Mouse (Mus musculus) thymus, adult 2 months (tissue): ENCODE measurements at regions not wholly inside any gene's neighbourhood (a gene's known extent, or its start where the extent isn't known, plus 50 kb on each side); places are given as distances from the start of the nearest gene placed in this dataset.

ENCODE experiments used
- DNase-seq: peaks from one replicate; pipeline ENCODE4 v3.0.0; 2021
- H3K27ac ChIP-seq: fragments of 200-500 bp; 2 replicates; pipeline ENCODE4 v1.5.1; 2012; ENCODE audit warnings: low read length, control low read depth; ENCODE audit not compliant: control insufficient read depth, insufficient read depth
- H3K27me3 ChIP-seq: fragments of 200-500 bp; 2 replicates; pipeline ENCODE4 v1.6.1; 2012; ENCODE audit warnings: mild to moderate bottlenecking, low read length, moderate library complexity, mixed read lengths; ENCODE audit not compliant: control insufficient read depth, insufficient read depth
- H3K36me3 ChIP-seq: fragments of 200-500 bp; 2 replicates; pipeline ENCODE4 v1.6.1; 2012; ENCODE audit warnings: mild to moderate bottlenecking, low read length, moderate library complexity; ENCODE audit not compliant: control insufficient read depth, insufficient read depth
- H3K4me1 ChIP-seq: fragments of 200-500 bp; replicated peaks from 2 replicates; pipeline ENCODE4 v1.6.1; 2012; ENCODE audit warnings: low read length; ENCODE audit not compliant: control insufficient read depth, insufficient read depth
- H3K4me3 ChIP-seq: fragments of 200-500 bp; 2 replicates; pipeline ENCODE4 v1.5.1; 2012; ENCODE audit warnings: mild to moderate bottlenecking, low read length, control low read depth, moderate library complexity; ENCODE audit not compliant: control insufficient read depth, insufficient read depth
- CTCF ChIP-seq: fragments of 200-500 bp; IDR thresholded peaks from 2 replicates; pipeline ENCODE4 v1.5.1; 2012; ENCODE audit warnings: mild to moderate bottlenecking, control low read depth, low read length, moderate library complexity, borderline replicate concordance; ENCODE audit not compliant: control insufficient read depth, poor library complexity, insufficient read depth; ENCODE audit errors: extremely low read depth
- POLR2A ChIP-seq: fragments of 200-500 bp; IDR thresholded peaks from 2 replicates; pipeline ENCODE4 v1.6.1; 2012; ENCODE audit warnings: mild to moderate bottlenecking, low read length, control low read depth, moderate library complexity; ENCODE audit not compliant: control insufficient read depth, poor library complexity, insufficient read depth; ENCODE audit errors: extremely low read depth
- WGBS: fragments of 180-500 bp; shearing (Covaris S2); methylation state at CpG from one replicate; pipeline ENCODE4 v1.1.7; 2018; 5-methylcytosine and 5-hydroxymethylcytosine counted together

DNA sequence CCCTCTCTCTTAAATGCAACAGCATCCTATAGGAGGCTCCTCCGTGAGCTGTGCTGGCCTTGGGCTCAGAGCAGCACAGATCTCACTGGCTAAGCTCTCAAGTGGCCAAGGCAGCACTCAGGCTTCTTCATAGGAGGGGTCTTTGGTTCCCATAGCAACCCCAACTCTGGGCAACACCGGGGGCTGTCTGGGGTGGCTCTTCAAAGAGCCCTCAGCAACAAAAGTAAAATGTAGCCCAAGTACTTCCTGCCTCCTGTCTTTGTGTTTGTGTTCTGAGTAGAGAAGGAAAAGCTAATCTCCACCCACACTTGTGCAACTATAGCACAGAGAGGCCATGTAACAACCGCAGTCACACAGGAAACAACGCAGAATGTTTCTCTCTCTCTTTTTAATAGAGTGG lies 322.2 kb upstream of the Tbx3 start:
- Histone ChIP-seq H3K27ac (peak overlapping the region; percentile 66), H3K36me3 (no peaks in the 10 kb centered on the region), H3K4me1 (peaks cover 15% of the 10 kb centered on the region), H3K4me3 (no peak overlapping the region), H3K27me3 (no peaks in the 10 kb centered on the region)
- TF ChIP-seq POLR2A (no peak), CTCF (no peak)
- WGBS = 21% methylated on average over 4 of the region's 4 CpGs
- peak; percentile 45 for DNase-seq

DNA sequence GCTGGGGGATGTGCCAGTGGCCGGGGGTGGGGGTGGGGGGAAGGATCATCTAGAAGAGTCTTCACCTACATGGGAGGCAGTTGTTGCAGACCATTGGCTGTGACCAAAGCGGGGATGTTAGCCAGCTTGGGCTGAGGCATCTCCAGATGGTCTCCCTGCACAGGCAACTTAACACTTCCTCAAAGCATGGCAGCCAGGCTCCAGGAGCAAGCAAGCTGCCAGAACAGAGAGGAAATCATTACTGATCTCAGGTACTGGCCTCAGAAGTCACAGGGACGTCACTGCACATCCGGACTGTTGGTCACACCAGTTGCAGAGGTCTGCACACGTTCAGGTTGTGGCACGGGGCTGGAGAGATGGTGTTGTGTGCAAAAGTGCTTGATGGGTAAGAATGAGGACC lies 321.1 kb upstream of the Tbx3 start:
- 46% methylated on average over 6 of the region's 6 CpGs for WGBS
- no peaks in the 10 kb centered on the region for H3K36me3 ChIP-seq
- H3K27ac ChIP-seq = no peak overlapping the region
- peak; percentile 15 for DNase-seq
- H3K27me3 ChIP-seq = no peaks in the 10 kb centered on the region
- no peak for TF ChIP-seq CTCF
- TF ChIP-seq POLR2A = no peak
- no peak overlapping the region for H3K4me3 ChIP-seq
- peaks cover 15% of the 10 kb centered on the region for H3K4me1 ChIP-seq

DNA sequence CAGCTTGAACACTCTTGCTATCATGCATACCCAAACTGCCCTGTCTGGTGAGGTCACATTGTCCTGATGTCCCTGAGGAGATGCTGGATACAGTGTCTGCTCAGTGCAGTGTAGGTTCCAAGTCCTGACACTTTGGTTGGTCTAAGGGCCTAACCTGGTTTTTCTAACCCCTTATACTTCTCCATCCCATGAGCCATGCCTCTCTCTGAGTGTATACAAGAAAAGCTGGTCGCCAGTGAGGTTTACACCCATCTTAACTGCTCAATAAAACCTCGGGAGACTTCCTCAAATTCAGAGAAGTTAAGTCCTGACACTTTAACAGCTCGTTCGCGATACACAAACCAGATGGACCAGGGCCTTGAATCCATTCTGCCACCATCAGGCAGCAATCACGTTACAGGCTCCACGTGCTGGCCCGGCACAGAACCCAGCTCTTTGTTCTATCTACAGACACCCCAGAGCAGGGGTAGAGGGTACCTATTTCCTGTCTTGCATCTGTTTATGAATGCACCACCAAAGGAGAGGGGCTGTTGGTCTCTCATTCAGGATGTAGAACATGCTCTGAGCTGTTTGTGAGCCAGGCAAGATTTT lies 320.0 kb upstream of the Tbx3 start:
- no peak for DNase-seq
- Histone ChIP-seq H3K27ac (no peak overlapping the region), H3K4me1 (peaks cover 15% of the 10 kb centered on the region), H3K36me3 (no peaks in the 10 kb centered on the region), H3K27me3 (no peaks in the 10 kb centered on the region), H3K4me3 (no peak overlapping the region)
- WGBS = 19% methylated on average over 8 of the region's 8 CpGs
- no peak for TF ChIP-seq POLR2A
- TF ChIP-seq CTCF = no peak

DNA sequence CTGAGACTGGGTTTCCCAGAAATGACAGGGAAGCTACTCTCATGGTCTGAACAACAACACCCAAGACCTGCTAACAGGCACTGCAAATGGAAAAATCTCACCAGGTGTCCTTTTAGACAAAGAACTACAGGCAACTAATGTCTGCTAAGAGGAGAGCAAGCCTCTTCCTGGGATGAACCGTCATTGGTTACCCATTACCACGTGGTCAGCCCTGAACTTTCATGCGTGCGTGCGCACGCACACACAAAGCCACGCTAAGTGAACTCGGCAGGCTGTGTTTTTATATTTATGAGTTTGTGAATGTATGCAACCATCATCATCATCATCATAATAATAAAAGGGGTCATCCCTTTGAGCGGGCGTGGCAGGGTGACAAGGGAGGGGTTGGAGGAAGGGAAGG lies 315.0 kb upstream of the Tbx3 start:
- WGBS = 94% methylated on average over 10 of the region's 10 CpGs
- Histone ChIP-seq H3K4me1 (peaks cover 3% of the 10 kb centered on the region; the same call in 1 of the 2 replicates), H3K27me3 (no peaks in the 10 kb centered on the region), H3K4me3 (no peak overlapping the region), H3K27ac (no peak overlapping the region), H3K36me3 (no peaks in the 10 kb centered on the region)
- DNase-seq = no peak
- TF ChIP-seq CTCF (no peak), POLR2A (no peak)

DNA sequence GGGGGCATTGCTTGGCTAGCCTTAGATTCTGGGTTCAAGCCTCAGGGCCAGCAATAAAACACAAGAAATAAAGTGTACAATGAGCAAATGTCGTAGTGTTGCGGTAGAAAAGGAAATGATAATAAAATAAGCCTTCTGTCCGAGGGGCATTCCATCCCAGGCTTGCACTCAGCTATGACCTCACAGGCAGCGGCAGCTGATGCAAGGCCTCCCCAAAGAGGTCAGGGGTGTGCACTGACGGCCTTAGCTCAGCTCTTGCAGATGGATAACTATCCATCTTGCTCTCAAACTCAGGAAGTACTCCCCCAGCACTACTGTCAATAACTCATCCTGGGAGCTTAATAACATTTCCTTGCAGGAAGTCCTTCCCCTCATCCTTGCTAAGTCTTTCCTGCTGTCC lies 314.4 kb upstream of the Tbx3 start:
- TF ChIP-seq CTCF (no peak), POLR2A (no peak)
- Histone ChIP-seq H3K4me3 (no peak overlapping the region), H3K27me3 (no peaks in the 10 kb centered on the region), H3K27ac (no peak overlapping the region), H3K36me3 (no peaks in the 10 kb centered on the region), H3K4me1 (peaks cover 3% of the 10 kb centered on the region; the same call in 1 of the 2 replicates)
- DNase-seq = no peak
- 94% methylated on average over 5 of the region's 5 CpGs for WGBS

DNA sequence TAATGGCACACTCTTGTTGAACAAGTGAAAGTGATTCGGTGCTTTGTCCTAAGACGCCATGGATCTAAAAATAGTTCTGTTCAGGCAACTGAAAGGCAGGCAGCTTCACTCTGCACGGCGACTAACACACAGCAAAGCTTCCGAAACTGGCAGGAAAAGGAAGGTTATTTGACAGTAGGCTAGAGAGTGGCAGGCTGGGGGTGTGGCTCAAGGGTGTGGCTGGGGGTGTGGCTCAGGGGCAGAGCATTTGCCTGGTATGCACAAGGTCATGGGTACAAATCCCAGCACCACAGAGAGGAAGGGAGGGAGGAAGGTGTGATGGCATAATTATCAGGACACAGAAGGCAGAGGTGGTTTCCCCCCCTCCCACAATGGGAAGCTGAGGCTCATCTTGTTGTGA lies 310.8 kb upstream of the Tbx3 start:
- 3% methylated on average over 5 of the region's 5 CpGs for WGBS
- Histone ChIP-seq H3K36me3 (no peaks in the 10 kb centered on the region), H3K27ac (no peak overlapping the region), H3K4me1 (peaks cover 3% of the 10 kb centered on the region; the same call in 1 of the 2 replicates), H3K4me3 (no peak overlapping the region), H3K27me3 (no peaks in the 10 kb centered on the region)
- peak; percentile 45 for DNase-seq
- no peak for TF ChIP-seq CTCF
- no peak for TF ChIP-seq POLR2A

DNA sequence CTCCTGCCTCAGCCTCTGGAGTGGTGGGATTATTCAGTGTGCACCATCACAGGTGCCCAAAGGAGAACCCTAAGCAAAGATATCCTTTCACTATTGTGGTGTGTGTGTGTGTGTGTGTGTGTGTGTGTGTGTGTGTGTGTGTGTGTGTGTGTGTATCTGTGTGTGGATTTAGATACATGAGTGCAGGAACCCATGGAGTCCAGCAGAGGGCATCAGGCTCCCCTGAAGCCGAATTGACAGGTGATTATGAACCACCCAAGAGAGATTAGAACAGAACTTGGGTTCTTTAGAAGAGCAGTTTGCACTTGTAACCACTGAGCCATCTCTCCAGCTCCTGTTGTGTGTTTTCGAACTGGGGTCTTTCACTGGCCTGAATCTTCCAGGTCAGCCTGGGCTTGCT lies 310.1 kb upstream of the Tbx3 start:
- TF ChIP-seq CTCF = no peak
- no peak for TF ChIP-seq POLR2A
- 92% methylated on average over 2 of the region's 2 CpGs for WGBS
- DNase-seq = no peak
- Histone ChIP-seq H3K27ac (no peak overlapping the region), H3K4me3 (no peak overlapping the region), H3K36me3 (no peaks in the 10 kb centered on the region), H3K27me3 (no peaks in the 10 kb centered on the region), H3K4me1 (peaks cover 3% of the 10 kb centered on the region; the same call in 1 of the 2 replicates)
